Mouse (Mus musculus) cerebellum, adult 8-10 months (tissue): ENCODE measurements around the gene Mei4.

Source experiments
- DNase-seq: peaks from one replicate; pipeline ENCODE4 v3.0.0; 2022

Gene Mei4

GRCm38 (mm10) chr9:81863181-81863887 is at the start of gene Mei4:
Gene Mei4 (plus strand): TSS chr9:81863670.
- DNase-seq: peak; percentile 23

GRCm38 (mm10) chr9:81819715-81820373 is 43.6 kb upstream of the Mei4 start:
- DNase-seq: no peak

- DNase-seq: no peak
These were observed 35.9 kb upstream of the Mei4 start for GRCm38 (mm10) chr9:81827560-81827959.

- no peak for DNase-seq
These were observed 29.4 kb upstream of the Mei4 start for GRCm38 (mm10) chr9:81834056-81834455.

- DNase-seq: no peak
These were observed 4.6 kb upstream of the Mei4 start for GRCm38 (mm10) chr9:81858861-81859260.

GRCm38 (mm10) chr9:81863888-81864234 is 391 bp downstream of the Mei4 start:
- DNase-seq: no peak

- no peak for DNase-seq
These were observed 2.6 kb downstream of the Mei4 start for GRCm38 (mm10) chr9:81866032-81866431.

GRCm38 (mm10) chr9:81921456-81921855 is 58.0 kb downstream of the Mei4 start:
- DNase-seq: no peak

GRCm38 (mm10) chr9:81924744-81925143 is 61.3 kb downstream of the Mei4 start:
- no peak for DNase-seq

- no peak for DNase-seq
These were observed 77.1 kb downstream of the Mei4 start for GRCm38 (mm10) chr9:81940533-81940932.

GRCm38 (mm10) chr9:81945624-81946023 is 82.2 kb downstream of the Mei4 start:
- DNase-seq: no peak

- no peak for DNase-seq
These were observed 93.4 kb downstream of the Mei4 start for GRCm38 (mm10) chr9:81956858-81957257.

- DNase-seq: no peak
These were observed 94.4 kb downstream of the Mei4 start for GRCm38 (mm10) chr9:81957842-81958241.

GRCm38 (mm10) chr9:81966765-81967164 is 103.3 kb downstream of the Mei4 start:
- DNase-seq: no peak

GRCm38 (mm10) chr9:81968935-81969334 is 105.5 kb downstream of the Mei4 start:
- no peak for DNase-seq

- DNase-seq: no peak
These were observed 119.0 kb downstream of the Mei4 start for GRCm38 (mm10) chr9:81982461-81982860.

- DNase-seq: no peak
These were observed 149.5 kb downstream of the Mei4 start for GRCm38 (mm10) chr9:82012991-82013390.

- DNase-seq: no peak
These were observed 179.1 kb downstream of the Mei4 start for GRCm38 (mm10) chr9:82042515-82043056.

- no peak for DNase-seq
These were observed 181.0 kb downstream of the Mei4 start for GRCm38 (mm10) chr9:82044517-82044916.

GRCm38 (mm10) chr9:82073832-82074231 is 210.4 kb downstream of the Mei4 start:
- DNase-seq: no peak

- no peak for DNase-seq
These were observed 211.8 kb downstream of the Mei4 start for GRCm38 (mm10) chr9:82075270-82075669.

GRCm38 (mm10) chr9:82096409-82096808 is 232.9 kb downstream of the Mei4 start:
- no peak for DNase-seq

GRCm38 (mm10) chr9:82114865-82115264 is 251.4 kb downstream of the Mei4 start:
- no peak for DNase-seq

- no peak for DNase-seq
These were observed 272.6 kb downstream of the Mei4 start for GRCm38 (mm10) chr9:82136119-82136518.
